In the genomic region with DNA sequence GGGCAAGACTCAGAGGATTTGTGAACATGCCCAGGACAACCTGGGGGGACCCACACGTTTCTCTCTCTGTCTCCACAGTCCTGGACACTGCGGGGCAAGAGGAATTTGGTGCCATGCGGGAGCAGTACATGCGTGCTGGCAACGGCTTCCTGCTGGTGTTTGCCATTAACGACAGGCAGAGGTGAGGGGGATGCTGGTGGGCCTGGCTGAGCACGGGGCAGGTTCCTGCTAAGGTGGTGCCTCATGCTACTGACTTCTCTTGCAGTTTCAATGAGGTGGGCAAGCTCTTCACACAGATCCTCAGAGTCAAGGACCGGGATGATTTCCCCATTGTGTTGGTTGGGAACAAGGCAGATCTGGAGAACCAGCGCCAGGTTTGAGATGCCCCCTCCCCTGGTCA, we compare ENCODE assay signal across 15 mouse cellular contexts.
"Had no signal": no experiment of that assay in that cellular context is flagged by ENCODE, and none has a peak within 500 bp of the region (broad histone marks: within the 10 kb centered on the region; RNA-seq: fewer than 3 reads in every experiment).

No protein-coding gene starts in this region.

- H3K9ac ChIP-seq: liver, embryonic 12.5 days; midbrain, embryonic 12.5 days; neural tube, embryonic 15.5 days had no signal

- ATAC-seq: liver, embryonic 12.5 days had no signal

- H3K4me2 ChIP-seq: midbrain, embryonic 12.5 days had no signal

- H3K27ac ChIP-seq: limb, embryonic 15.5 days; liver, embryonic 12.5 days; macrophage; midbrain, embryonic 12.5 days; neural tube, embryonic 15.5 days had no signal

- H3K36me3 ChIP-seq: liver, embryonic 12.5 days; midbrain, embryonic 12.5 days; neural tube, embryonic 15.5 days had no signal

- DNase-seq: kidney, adult 11 months; kidney, adult 9 months; kidney, postnatal 14 days; left cerebral cortex, postnatal 4 days; lung, embryonic 14.5 days; lung, postnatal 10 days; right cerebral cortex, adult 18-20 months; thymus, adult 2 months; thymus, postnatal 25 days had no signal

- H3K9me3 ChIP-seq: limb, embryonic 15.5 days; liver, embryonic 12.5 days; megakaryocyte, embryonic 14.5 days; midbrain, embryonic 12.5 days; neural tube, embryonic 15.5 days had no signal

- H3K4me3 ChIP-seq: liver, embryonic 12.5 days; midbrain, embryonic 12.5 days; neural tube, embryonic 15.5 days had no signal

- H3K27me3 ChIP-seq: limb, embryonic 15.5 days; megakaryocyte, embryonic 14.5 days had no signal
